Mouse (Mus musculus) heart, postnatal 0 days (tissue): Measurements from ENCODE around the gene Gnl3l.

Experiments
- CTCF ChIP-seq: IDR thresholded peaks from 2 replicates; pipeline ENCODE4 v1.5.1; 2016; ENCODE audit warnings: antibody characterized with exemption, control low read depth, low read depth
- EP300 ChIP-seq: IDR thresholded peaks from 2 replicates; pipeline ENCODE4 v1.6.1; 2016; ENCODE audit warnings: antibody characterized with exemption, low read depth

GRCm38 (mm10) chrX:151061615-151062299, 44.6 kb upstream of the Gnl3l start:
- no peak for TF ChIP-seq CTCF
- TF ChIP-seq EP300, result no peak
